Mouse (Mus musculus): Measurements from ENCODE around the gene Gm7137. TPM values are rescaled to one million over a fixed set of nuclear protein-coding genes. Genes with fewer than 3 reads are reported as not detected.

The Gm7137 gene
- polyA plus RNA-seq, 1 experiment from 2014 or later: not detected

DNA sequence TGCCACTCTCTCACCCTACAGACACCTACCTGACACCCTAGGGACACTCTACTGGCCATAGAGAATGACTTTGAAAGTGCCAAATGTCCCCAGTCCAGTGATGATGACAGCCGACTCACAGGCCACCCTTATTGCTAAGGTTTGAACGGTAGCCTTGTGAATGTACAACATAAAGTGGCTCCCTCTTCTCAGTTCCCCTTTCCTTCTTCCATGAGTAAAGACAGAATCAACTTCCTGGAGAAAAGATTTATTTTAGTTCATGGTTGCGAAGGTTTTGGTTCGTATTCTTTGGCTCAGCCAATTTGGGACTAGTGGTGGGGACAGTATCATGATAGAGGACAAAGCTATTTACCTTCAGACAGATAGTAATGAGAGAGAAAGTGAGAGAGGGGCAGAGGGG lies 49.1 kb downstream of the Gm7137 start:
- WGBS: 76% methylated on average over 4 of the region's 4 CpGs
- Histone ChIP-seq H3K9me3 (ENCODE audit: low read depth, low read length) (0 out of 2 replicates have a peak, but pooled peaks cover 5% of the 10 kb centered on the region), H3K9ac (no peak overlapping the region), H3K4me2 (no peak overlapping the region), H3K36me3 (ENCODE audit: insufficient read depth) (no peaks in the 10 kb centered on the region), H3K4me1 (ENCODE audit: insufficient read depth) (no peaks in the 10 kb centered on the region), H3K4me3 (ENCODE audit: low read depth, low read length) (no peak overlapping the region), H3K27me3 (ENCODE audit: insufficient read depth, low read length) (no peaks in the 10 kb centered on the region), H3K27ac (ENCODE audit: low read depth) (no peak overlapping the region)
- no peak for DNase-seq
- no peak for TF ChIP-seq CTCF (IDR thresholded peaks at IDR 0.05; ENCODE audit: low read depth)
- no peak for ATAC-seq (ENCODE audit: insufficient read depth)

Other genes with a start within 250 kb of the Gm7137 start
- gene Pttg1ip, start 206.5 kb downstream of the Gm7137 start, polyA plus RNA-seq (2014; fragmentation: Nextera tagmentation; extraction: Ambion mirVana): 109 and 112 TPM in 2 replicates
- gene Sumo3, start 182.1 kb downstream of the Gm7137 start, polyA plus RNA-seq (2014; fragmentation: Nextera tagmentation; extraction: Ambion mirVana): 329 and 337 TPM in 2 replicates
- 3.0 and 3.5 TPM in 2 replicates for gene Gm49325, start 182.0 kb downstream of the Gm7137 start, polyA plus RNA-seq (2014; fragmentation: Nextera tagmentation; extraction: Ambion mirVana)
- 47.9 and 50.9 TPM in 2 replicates for gene Ube2g2, start 165.9 kb downstream of the Gm7137 start, polyA plus RNA-seq (2014; fragmentation: Nextera tagmentation; extraction: Ambion mirVana)
- 0.11 and 0.22 TPM in 2 replicates for gene Tspear, start 101.6 kb downstream of the Gm7137 start, polyA plus RNA-seq (2014; fragmentation: Nextera tagmentation; extraction: Ambion mirVana)
- not detected in 2 replicates for gene Gm19402, start 97.4 kb downstream of the Gm7137 start, polyA plus RNA-seq (2014; fragmentation: Nextera tagmentation; extraction: Ambion mirVana)
- not detected in 2 replicates for gene Gm9508, start 91.0 kb downstream of the Gm7137 start, polyA plus RNA-seq (2014; fragmentation: Nextera tagmentation; extraction: Ambion mirVana)
- gene Gm10272, start 81.6 kb downstream of the Gm7137 start, polyA plus RNA-seq (2014; fragmentation: Nextera tagmentation; extraction: Ambion mirVana): not detected in 2 replicates
- gene Gm10024, start 76.7 kb downstream of the Gm7137 start, polyA plus RNA-seq (2014; fragmentation: Nextera tagmentation; extraction: Ambion mirVana): not detected in 2 replicates
- not detected in 2 replicates for gene Gm10142, start 72.4 kb downstream of the Gm7137 start, polyA plus RNA-seq (2014; fragmentation: Nextera tagmentation; extraction: Ambion mirVana)
- gene Krtap12-1, start 67.6 kb downstream of the Gm7137 start, polyA plus RNA-seq (2014; fragmentation: Nextera tagmentation; extraction: Ambion mirVana): not detected in 2 replicates
- not detected in 2 replicates for gene Gm10100, start 61.7 kb downstream of the Gm7137 start, polyA plus RNA-seq (2014; fragmentation: Nextera tagmentation; extraction: Ambion mirVana)
- gene Gm18596, start 45.6 kb downstream of the Gm7137 start, polyA plus RNA-seq (2014; fragmentation: Nextera tagmentation; extraction: Ambion mirVana): not detected in 2 replicates
- not detected in 2 replicates for gene Gm9736, start 36.8 kb downstream of the Gm7137 start, polyA plus RNA-seq (2014; fragmentation: Nextera tagmentation; extraction: Ambion mirVana)
- gene Gm3233, start 28.5 kb downstream of the Gm7137 start, polyA plus RNA-seq (2014; fragmentation: Nextera tagmentation; extraction: Ambion mirVana): not detected in 2 replicates
- gene Gm3238, start 16.9 kb downstream of the Gm7137 start, polyA plus RNA-seq (2014; fragmentation: Nextera tagmentation; extraction: Ambion mirVana): not detected in 2 replicates
- gene Gm7138, start 11.3 kb downstream of the Gm7137 start, polyA plus RNA-seq (2014; fragmentation: Nextera tagmentation; extraction: Ambion mirVana): not detected in 2 replicates
- gene Gm3250, start 5.7 kb downstream of the Gm7137 start, polyA plus RNA-seq (2014; fragmentation: Nextera tagmentation; extraction: Ambion mirVana): not detected in 2 replicates
- not detected in 2 replicates for gene Gm9639, start 6.9 kb upstream of the Gm7137 start, polyA plus RNA-seq (2014; fragmentation: Nextera tagmentation; extraction: Ambion mirVana)
- not detected in 2 replicates for gene Gm19668, start 10.9 kb upstream of the Gm7137 start, polyA plus RNA-seq (2014; fragmentation: Nextera tagmentation; extraction: Ambion mirVana)
- gene Gm9507, start 23.6 kb upstream of the Gm7137 start, polyA plus RNA-seq (2014; fragmentation: Nextera tagmentation; extraction: Ambion mirVana): not detected in 2 replicates
- gene Gm2696, start 26.5 kb upstream of the Gm7137 start, polyA plus RNA-seq (2014; fragmentation: Nextera tagmentation; extraction: Ambion mirVana): not detected in 2 replicates
- not detected in 2 replicates for gene Krtap10-4, start 38.9 kb upstream of the Gm7137 start, polyA plus RNA-seq (2014; fragmentation: Nextera tagmentation; extraction: Ambion mirVana)
- not detected in 2 replicates for gene Krtap10-10, start 47.7 kb upstream of the Gm7137 start, polyA plus RNA-seq (2014; fragmentation: Nextera tagmentation; extraction: Ambion mirVana)
- gene Gm36176, start 58.6 kb upstream of the Gm7137 start, polyA plus RNA-seq (2014; fragmentation: Nextera tagmentation; extraction: Ambion mirVana): not detected in 2 replicates
- gene Gm10318, start 64.7 kb upstream of the Gm7137 start, polyA plus RNA-seq (2014; fragmentation: Nextera tagmentation; extraction: Ambion mirVana): not detected in 2 replicates
- not detected in 2 replicates for gene Gm3285, start 73.8 kb upstream of the Gm7137 start, polyA plus RNA-seq (2014; fragmentation: Nextera tagmentation; extraction: Ambion mirVana)
- 3.4 and 4.2 TPM in 2 replicates for gene Lrrc3, start 114.3 kb upstream of the Gm7137 start, polyA plus RNA-seq (2014; fragmentation: Nextera tagmentation; extraction: Ambion mirVana)
- gene Trpm2, start 182.4 kb upstream of the Gm7137 start, polyA plus RNA-seq (2014; fragmentation: Nextera tagmentation; extraction: Ambion mirVana): 0.09 and 0.63 TPM in 2 replicates
- gene 1810043G02Rik, start 190.3 kb upstream of the Gm7137 start, polyA plus RNA-seq (2014; fragmentation: Nextera tagmentation; extraction: Ambion mirVana): 24.6 and 28.1 TPM in 2 replicates
- 141 and 160 TPM in 2 replicates for gene Pfkl, start 221.9 kb upstream of the Gm7137 start, polyA plus RNA-seq (2014; fragmentation: Nextera tagmentation; extraction: Ambion mirVana)

All from lung, embryonic 14.5 days (tissue).